Mouse (Mus musculus) lung, postnatal 0 days (tissue): ENCODE measurements around the gene Adamts7.

Source experiments
- CTCF ChIP-seq: IDR thresholded peaks from 2 replicates; pipeline ENCODE4 v1.5.1; 2016; ENCODE audit warnings: antibody characterized with exemption, mild to moderate bottlenecking
- EP300 ChIP-seq: IDR thresholded peaks from 2 replicates; pipeline ENCODE4 v1.6.1; 2016; ENCODE audit warnings: antibody characterized with exemption, mild to moderate bottlenecking, control low read depth

DNA sequence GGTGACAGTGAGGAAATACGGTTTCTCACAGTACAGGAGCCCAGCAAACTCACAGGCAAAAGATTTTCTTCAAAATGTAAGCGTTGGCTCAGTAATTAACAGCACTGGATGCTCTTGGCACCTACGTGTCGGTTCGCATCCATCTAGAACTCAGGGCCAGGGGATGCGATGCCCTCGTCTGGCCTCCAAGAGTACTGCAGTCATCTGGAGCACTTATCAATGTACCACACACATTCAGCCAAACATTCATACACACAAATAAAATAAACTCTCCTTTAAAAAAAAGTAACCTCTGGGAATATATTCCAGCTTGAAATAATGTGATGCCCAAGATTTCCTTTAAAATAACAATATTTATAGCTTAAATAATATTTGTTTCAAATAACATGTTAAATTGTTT lies 78.7 kb downstream of the Adamts7 start:
- peak; percentile 65 for TF ChIP-seq CTCF
- TF ChIP-seq EP300, result no peak
